Mouse (Mus musculus) ES-Bruce4 (cell line): ENCODE data around the gene Kcnk1.

Experiments
- CTCF ChIP-seq: IDR thresholded peaks from one replicate; pipeline ENCODE4 v1.8.1; 2011; ENCODE audit warnings: low read depth, low read length
- EP300 ChIP-seq: IDR thresholded peaks from 2 replicates; pipeline ENCODE4 v1.6.1; 2011; ENCODE audit warnings: low read depth, low read length; ENCODE audit not compliant: insufficient read depth
- POLR2A ChIP-seq: IDR thresholded peaks from one replicate; pipeline ENCODE4 v1.8.1; 2011; ENCODE audit warnings: low read length; ENCODE audit not compliant: insufficient read depth

GRCm38 (mm10) chr8:126024891-126025290 is 29.9 kb downstream of the Kcnk1 start:
- no peak for TF ChIP-seq CTCF
- TF ChIP-seq POLR2A: no peak
- TF ChIP-seq EP300: no peak
